Mouse (Mus musculus) gastrocnemius, postnatal 25 days (tissue): Measurements from ENCODE around the gene Sstr4. TPM values are rescaled to one million over a fixed set of nuclear protein-coding genes. Genes with fewer than 3 reads are reported as not detected.

Experiments used
- DNase-seq: peaks from one replicate; pipeline ENCODE4 v3.0.0; 2022
- total RNA-seq, 2 experiments: library from RNA; stranded (reverse); gene quantifications; 1 replicate in 1 of 2; 2 replicates in 1 of 2; pipeline ENCODE4 v1.2.3; 2021

Gene Sstr4
- total RNA-seq, 2 experiments from 2014 or later, result 0.18 to 0.19 TPM

DNA sequence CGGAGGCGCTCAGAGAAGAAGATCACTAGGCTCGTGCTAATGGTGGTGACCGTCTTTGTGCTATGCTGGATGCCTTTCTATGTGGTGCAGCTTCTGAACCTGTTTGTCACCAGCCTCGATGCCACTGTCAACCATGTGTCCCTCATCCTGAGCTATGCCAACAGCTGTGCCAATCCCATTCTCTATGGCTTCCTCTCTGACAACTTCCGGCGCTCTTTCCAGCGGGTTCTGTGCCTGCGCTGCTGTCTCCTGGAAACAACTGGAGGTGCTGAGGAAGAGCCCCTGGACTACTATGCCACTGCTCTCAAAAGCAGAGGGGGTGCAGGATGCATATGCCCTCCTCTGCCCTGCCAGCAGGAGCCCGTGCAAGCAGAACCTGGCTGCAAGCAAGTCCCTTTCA is 1.1 kb downstream of the Sstr4 start:
- DNase-seq, result no peak

DNA sequence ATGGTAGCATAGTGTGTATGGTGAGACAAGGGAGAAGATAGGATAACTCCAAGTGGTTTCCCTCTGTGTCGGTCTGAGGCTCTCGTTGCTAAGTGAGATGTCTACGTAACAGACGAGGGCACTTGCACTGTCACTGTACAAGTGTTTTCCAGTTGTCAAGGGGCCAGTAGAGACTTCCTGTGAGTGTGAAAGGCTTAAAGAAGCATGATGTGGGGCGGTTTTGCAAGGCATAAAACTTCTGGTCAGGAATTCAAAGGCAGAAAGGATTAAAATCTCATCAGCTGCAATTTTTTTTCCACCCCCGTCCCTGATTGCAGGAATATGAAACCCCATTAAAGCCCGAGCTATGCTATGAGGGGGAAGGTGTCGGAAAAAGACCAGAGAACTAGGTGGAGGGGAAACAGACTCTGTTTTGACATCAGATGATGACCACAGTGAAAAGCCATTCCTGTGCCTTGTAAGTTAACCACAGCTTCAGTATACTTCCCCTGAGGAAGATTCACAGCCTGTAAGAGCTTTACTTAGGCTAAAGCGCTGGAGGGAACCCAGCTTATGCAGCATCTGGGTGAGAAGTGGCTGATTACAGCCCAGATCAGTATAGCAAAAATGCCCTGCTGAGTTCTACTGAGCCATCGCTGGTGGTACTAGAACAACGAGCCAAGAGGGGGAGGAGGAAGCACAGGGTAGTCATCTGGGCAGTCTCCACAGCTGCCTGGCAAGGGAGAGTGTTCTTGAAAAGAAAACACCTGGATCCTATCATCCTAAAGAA is 2.1 kb downstream of the Sstr4 start:
- no peak for DNase-seq

DNA sequence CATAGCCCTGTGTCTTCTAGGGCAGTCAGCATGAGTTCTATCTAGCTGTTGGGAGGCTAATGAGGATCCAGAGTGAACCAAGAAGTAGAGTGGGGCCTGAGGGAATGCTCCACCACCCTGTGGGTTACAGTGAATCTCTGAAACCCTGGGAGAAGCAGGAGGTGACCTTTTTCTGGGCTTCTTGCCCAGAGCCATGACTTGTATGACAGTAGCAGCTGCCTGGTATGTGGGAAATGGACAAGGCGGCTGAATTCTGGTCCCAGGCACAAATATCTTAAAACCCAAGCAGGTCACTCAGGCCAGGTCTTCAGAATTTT is 2.6 kb downstream of the Sstr4 start:
- no peak for DNase-seq

DNA sequence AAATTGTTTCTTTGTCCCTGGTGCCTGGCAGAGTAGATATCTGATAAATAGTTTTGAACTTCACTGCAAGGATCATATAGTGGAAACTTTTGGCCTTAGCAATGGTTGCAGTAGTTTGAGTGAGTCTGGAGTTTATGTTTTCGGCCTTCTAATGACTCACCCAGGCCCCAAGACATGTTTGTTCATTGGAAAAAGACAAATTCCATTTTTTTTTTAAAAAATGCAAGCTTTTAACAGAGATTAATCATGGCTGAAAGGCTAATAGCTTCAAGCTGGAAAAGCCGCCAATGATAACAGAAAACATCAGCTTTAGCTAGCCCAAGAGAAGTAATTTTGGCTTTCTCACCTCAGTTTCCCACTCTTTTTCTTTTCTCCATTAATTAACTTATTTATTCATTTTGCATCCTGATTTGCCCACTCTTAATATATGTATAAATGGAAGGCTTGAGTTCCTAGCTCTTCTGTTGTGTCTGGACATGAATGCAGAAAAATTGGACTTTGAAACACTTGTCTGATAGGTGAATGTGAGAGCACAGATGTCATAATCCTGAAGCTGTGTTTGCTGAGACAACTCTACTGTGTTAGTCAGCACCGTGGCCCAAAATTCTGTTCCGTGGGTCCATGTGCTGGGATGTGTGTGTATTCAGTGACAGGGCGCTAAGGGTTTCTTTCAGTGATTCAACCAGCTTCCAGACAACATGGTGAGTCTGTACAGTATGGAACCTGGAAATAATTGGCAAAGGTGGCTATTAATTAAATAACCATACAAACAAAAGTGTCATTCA is 3.9 kb downstream of the Sstr4 start:
- no peak for DNase-seq

DNA sequence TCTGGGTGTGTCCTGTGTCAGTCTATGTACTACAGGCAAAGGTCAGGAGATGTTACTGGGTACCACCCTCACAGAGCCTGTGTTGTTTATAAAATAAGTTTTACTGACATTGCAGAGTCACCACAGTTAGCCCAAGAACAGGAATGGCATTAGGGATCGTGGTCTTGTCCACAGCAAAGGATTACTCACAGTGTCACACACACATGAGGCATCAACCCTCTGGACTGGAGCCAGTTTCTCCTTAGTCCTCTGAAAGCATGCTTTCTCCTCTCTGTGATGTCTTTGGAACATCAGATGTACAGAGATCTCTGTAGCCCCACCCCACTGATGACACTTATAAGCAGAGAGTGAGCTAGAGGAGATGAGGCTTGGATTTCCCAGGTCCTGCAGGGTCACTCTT is 7.1 kb downstream of the Sstr4 start:
- DNase-seq, result no peak

DNA sequence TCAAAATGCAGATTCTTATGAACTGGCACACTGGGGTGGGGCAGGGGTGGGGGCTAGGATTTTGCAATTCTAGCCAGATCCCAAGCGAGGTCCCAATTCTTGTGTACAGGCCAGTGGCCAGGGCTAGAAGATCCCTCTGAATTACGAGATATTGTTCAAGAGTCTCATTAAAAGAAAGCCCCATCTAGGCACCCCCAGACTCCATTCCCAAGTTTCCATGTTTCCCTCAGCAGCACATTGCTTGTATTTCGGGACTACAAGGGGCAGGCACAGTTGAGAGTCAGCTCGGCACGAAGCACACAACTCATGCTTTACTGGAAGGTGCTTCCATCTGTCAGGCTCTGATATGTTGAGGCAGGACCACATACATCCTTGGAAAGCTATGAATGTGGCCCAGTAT is 9.8 kb downstream of the Sstr4 start:
- no peak for DNase-seq

DNA sequence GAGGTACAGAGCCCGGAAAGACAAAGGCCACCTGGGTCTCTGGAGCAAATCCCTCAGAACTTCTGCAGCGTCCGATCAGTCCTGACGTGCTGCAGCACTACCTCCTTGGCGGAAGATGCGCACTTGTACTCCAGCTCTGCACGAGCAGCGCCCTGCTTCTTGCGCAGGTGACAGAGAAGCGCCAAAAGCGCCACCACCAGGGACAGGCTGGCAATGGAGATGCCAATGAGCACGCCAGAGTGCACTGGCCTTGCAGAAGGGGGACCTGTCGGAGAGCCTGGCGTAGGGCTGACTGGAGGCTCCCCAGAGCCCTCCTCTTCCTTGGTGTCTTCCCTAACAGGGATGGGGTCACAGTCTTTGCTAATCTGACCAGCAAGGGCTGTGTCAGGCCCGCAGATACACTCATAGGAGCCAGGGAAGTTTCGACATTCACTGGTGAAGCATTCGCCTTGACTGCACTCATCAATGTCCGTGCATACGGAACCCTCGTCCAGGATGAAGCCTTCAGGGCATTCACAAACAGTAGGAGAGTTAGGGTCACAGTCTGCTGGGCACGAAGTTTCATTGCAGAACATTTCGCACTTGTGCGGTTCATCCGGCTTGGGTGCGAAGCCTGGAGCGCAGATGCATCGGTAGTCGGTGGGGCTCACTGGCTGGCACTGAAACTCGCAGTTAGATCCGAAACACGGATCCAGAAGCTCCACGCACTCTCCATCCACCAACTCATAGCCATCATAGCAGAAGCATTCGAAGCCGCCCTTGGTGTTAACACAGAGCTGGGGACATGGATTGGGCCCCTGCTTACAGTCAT is 11.2 kb downstream of the Sstr4 start:
- no peak for DNase-seq

DNA sequence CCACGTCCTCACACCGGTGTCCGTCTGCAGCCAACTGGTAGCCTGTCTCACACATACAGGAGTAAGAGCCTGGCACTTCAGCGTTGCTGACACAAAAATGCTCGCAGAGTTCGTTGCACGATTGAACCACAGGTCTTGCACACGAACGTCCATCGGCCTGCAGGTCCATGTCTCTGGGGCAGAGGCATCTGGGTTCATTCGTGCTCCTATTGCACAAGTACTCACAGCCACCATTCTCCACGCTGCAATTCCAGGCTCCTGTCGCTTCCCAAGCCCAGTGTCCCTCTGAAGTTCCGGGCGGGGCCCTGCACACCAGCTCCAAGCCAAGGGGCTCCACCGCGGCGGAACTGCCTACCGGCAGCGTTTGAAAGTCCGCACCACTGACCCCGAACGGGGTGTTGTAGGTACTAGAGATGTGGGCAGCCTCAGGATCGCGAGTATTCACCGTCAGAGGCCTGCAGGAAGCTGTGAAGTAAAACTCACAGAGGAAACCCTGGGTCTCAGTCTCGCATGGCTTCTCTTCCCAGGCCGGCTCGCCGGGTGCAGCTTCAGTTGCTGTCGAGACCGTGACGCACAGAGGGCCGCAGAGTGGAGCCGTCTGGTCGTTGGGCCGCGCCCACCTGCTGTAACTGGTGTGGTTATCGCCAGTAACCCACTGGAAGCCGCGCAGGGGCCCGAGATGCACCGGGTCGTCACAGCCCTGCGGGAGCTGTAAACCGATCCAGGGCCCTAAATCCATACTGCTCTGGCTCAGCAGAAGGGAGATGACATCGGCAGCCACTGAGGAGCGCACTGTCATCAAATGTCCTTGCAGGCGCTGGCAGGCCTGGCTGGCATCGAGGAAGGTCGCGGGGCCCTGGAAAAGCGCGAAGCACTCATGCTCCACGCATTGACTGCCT is 12.1 kb downstream of the Sstr4 start:
- peak; percentile 53 for DNase-seq

DNA sequence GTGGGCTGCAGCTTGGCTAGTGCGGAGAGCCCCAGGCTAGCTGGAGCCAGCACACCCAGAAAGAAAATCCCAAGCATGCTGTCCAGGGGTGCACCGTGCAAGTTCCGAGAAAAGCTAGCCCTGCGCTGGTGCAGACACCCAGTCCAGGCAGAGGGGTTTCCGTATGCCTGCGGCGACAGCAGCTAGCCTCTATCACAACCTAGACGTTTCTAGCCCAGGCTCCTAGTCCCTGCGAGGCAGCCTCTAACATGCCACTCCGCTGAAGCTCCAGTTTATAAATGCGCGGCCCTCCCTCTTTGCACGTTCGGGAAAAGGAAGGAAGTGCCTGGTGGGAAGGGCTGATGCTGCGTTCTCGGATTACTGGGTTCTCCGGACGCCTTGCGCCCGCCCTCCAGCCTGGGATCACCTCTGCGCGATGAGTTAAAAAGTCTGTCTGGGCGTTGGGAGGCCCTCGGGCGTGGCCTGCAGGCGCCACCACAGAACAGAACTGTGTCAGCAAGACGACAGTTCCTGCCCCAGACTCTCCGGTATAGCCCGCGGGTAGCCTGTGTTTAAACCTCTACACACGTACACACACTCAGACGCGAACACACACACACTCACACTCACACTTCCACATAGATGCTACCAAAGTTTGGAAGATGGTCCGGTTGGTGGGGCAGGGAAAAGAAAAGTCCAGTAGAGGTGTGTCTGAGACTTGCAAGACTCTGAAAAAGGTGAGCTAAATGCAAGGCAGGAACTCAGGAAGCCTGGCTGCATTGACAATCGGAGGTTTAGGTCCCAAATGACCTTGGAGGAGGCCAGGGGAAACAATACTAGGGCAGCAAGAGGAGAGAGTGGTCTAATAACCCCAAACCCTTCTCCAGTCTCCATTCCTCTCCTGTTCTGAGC is 13.0 kb downstream of the Sstr4 start, which contains the start of gene Thbd:
Thbd (minus strand) TSS at position 319 of the 891 bp plus-strand sequence.
- DNase-seq, result peak; percentile 84

DNA sequence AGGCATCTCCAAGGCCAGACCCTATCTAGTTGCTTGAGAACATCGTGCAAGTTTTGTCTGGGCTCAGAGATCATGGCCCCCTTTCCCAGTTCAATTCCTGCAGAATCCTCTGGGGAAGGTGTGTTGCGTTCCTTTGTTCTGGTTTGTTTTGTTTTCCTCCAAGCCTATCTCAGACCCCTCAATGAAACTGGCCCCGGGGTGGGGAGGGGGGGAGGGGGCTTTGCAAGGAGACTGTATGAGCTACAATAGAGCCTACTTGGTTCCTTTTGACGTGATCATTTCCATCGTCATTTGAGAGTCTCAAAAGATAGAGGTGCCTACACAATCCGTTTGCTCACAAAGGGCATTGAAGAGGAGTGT is 13.6 kb downstream of the Sstr4 start:
- DNase-seq, result no peak

DNA sequence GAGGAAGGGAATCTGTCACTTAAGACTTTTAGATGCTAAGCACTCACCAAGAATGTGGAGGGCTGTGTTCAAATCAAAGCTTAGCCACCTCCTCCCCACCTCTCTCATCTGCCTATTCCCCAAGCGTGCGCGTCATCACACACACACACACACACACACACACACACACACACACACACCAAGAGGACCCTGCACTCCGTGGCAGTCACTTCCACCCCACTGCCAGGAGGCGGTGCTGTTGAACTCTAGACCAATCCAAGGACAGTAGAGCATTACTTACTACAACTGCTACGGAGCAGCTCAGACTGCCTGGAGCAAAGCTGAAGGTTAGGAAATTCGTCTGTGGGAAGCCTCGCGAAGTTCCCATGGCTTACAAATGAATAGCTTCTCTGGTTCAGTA is 14.0 kb downstream of the Sstr4 start:
- DNase-seq, result peak; percentile 83

DNA sequence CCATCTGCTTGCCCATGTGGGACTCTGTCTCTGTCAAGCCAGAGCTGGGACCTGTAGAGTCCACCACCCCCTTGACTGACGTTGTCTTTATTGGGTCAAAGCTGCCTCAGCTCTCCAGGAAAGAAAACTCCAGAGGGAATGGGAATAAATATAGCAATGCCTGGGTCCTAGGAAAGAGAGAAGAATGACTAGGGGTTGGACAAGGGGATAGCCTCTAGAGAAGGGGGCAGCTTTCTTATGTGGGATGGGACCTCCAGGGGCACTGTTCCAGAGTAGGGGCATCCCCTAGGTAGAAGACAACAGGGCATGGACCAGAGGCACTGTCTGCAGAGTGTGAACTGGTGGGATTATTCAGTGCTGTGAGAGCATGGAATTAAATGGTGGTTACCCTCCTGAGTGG is 14.7 kb downstream of the Sstr4 start:
- no peak for DNase-seq

DNA sequence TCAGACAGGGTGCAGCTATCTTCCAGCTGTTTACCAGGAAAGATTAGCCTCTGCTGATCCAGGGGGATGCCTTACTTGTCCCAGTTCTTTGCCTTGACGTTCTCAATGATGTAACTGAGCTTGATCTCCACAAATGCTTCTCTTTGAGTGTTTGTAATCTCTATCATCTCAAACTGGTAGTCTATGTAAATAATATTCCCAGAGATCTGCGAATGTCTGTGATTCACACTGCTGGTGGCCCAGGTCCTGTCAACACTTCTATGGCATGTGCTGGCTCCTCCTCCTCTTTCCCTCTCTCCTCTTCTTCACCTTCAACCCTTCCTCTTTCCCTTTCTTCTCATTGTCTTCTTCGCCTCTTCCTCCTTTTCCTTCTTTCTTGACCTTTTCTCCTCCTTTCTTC is 24.0 kb downstream of the Sstr4 start:
- DNase-seq, result no peak

DNA sequence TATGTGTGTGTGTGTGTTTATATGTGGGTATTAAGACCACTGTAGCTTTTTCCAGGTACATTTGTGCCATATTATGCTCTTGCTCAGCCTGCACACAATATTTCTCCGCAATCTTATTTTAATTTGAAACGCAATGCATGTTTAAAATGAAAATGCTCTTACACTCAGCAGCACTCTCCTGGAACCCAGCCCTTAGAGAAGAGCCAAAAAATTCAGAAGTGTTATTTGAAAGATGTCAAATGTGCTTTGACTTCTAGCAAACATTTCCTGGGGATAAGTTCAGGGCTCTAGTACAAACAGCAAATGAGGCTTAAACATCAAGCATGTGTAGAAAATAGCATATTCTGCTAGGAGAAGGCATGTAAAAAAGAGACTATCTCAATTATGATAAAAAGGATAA is 24.6 kb downstream of the Sstr4 start:
- DNase-seq, result no peak

DNA sequence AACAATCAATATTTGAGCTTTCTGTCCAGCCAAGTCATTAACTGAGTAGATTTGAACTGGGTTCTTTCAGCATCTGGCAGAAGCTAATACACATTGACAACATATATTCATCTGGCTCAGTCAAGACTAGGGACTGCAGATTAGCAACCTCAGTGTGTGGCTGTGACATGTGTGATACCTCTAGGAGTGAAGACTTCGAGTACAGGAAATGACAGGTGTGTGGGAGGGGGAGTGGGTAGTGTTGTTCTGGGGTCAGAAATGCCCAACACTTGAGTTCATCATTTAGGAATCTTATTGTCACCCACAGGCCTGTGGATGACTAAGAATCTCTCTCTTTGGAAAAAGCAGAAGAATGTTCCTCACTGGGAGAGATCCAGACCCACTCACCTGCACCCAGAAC is 26.0 kb downstream of the Sstr4 start:
- DNase-seq, result no peak

DNA sequence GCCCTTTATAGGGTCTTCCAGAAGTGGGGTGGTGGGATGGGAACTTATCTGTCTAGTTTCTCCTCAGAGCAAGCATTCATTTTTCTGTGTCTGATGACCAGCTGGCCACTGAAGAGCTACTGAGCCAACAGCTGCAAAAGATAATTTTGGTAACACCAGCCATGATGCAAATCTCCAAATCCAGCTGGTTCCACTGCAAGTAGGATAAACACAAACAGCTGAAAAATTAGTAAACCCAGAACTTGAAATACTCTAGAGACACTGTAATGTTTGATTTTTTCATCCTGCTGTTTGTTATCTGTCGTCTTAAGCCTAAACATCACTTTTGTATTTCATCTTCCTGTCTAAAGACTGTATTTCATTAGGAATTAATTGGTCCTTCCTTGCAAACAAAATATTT is 26.6 kb downstream of the Sstr4 start:
- DNase-seq, result peak; percentile 20

DNA sequence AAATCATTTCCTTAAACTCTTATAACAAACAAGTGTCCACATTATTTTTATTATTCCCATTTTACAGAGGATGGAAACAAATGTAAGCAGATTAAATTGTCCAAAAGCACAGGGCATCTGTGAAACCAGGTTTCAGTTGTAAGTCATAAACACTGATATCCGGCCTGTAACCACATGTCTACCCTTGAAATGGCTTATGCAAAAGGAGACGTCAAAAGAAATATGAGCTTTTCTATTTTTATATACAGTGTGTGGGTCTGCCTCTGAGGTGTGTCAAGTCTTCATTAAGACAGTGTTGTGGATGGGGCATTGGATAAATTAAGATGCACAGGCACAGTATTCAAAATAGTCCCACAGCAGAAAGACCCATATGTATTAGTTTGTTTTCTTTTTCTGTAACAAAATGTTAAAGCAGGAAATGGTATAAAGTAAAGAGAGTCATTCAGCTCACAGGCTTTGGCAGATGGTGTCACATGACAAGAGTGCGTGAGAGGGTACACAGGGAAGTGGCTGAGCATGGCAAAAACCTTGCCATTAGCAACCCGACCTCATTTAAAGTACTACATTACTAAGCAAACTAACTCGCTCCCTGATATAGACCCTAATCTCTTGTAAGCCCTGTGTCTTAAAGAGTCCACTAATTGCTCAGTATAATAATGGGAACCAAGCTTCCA is 30.7 kb downstream of the Sstr4 start:
- peak; percentile 7 for DNase-seq

DNA sequence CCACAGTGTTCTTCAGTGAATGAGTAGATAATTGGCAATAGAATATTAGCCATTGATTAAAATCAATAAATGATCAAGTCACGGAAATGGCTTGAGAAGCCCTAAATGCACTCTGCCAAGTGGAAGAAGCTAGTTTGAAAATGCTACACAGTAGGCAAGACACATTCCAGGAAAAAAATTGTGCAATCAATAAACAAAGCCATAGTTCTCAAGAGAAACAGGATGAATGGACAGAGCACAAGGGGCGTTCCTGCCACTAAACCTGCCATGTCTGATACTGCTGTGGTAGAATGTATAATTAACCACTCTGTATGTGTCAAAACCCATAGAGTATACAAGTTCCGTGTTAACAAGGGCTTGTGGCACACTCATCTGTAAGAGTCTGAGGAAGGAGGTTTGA is 32.4 kb downstream of the Sstr4 start:
- no peak for DNase-seq

DNA sequence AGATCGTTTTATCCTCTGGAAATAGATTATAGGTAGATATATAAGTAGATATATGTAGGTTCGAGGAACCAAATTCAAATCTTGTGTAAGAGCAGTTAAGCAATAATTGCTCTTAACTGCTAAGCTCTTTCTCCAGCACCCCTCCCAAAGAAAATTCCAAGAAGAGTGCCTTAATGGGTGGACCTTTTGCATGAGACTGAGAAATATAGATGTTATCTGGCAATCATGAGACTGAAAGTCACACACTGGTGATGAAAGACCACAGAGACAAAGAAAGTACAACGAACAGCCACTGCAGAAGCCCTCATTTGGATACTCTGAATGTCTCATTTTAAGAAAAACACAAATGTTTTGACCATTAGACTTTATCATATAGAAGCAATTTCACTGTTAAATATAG is 33.4 kb downstream of the Sstr4 start:
- DNase-seq, result no peak

DNA sequence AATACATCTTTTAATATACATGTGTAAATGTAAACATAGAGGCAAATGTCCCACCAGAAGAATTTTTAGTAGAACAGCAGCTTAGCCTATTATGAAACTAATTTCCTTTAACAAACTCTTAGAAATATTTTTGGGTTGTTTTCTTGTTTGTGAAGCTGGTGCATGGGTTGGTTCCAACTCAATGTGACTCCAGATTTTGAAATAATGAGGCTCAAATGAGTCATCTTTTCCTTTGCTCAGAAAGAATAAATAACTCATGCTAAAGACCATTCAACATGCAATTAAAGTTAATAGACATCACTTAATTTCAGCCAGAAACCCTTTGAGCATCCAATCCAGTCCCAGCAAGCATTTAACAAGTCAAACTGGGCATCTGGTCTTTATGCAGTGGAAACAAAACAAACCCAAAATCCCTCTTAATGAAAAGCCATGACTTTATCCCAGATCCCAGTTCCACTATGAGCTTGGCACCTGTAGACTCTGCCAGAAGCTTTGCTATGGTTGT is 33.9 kb downstream of the Sstr4 start:
- no peak for DNase-seq
